Mouse (Mus musculus) stomach, embryonic 16.5 days (tissue): ENCODE data around the gene Srsf4. TPM values are rescaled to one million over a fixed set of nuclear protein-coding genes. Genes with fewer than 3 reads are reported as not detected.

ENCODE experiments used
- ATAC-seq: fragments of 200-750 bp; cut with Nextera tagmentation; 2 replicates; pipeline ENCODE4 v1.8.0; 2017; ENCODE audit warnings: moderate number of reproducible peaks, moderate TSS enrichment; ENCODE audit not compliant: insufficient read depth, low FRiP score
- H3K27ac ChIP-seq: fragments of 300-500 bp; sonication (generic); 2 replicates; pipeline ENCODE4 v1.5.1; 2014; ENCODE audit warnings: low read length
- H3K27me3 ChIP-seq: fragments of 300-500 bp; sonication (generic); 2 replicates; pipeline ENCODE4 v1.6.1; 2014; ENCODE audit warnings: low read length, control low read depth, mixed read lengths; ENCODE audit not compliant: control insufficient read depth, insufficient read depth
- H3K36me3 ChIP-seq: fragments of 300-500 bp; sonication (generic); 2 replicates; pipeline ENCODE4 v1.6.1; 2014; ENCODE audit warnings: low read length; ENCODE audit not compliant: control insufficient read depth, insufficient read depth
- H3K4me1 ChIP-seq: fragments of 300-500 bp; sonication (generic); 2 replicates; pipeline ENCODE4 v1.6.1; 2014; ENCODE audit warnings: low read length, control low read depth, mixed read lengths; ENCODE audit not compliant: control insufficient read depth, insufficient read depth
- H3K4me2 ChIP-seq: fragments of 300-500 bp; sonication (generic); 2 replicates; pipeline ENCODE4 v1.6.1; 2014; ENCODE audit warnings: low read depth, low read length, mixed read lengths
- H3K4me3 ChIP-seq: fragments of 300-500 bp; sonication (generic); replicated peaks from 2 replicates; pipeline ENCODE4 v1.5.1; 2014; ENCODE audit warnings: mild to moderate bottlenecking, low read length
- H3K9ac ChIP-seq: fragments of 300-500 bp; sonication (generic); 2 replicates; pipeline ENCODE4 v1.6.1; 2014; ENCODE audit warnings: low read length
- H3K9me3 ChIP-seq: fragments of 300-500 bp; sonication (generic); replicated peaks from 2 replicates; pipeline ENCODE4 v1.6.1; 2016; ENCODE audit warnings: low read length, control low read depth; ENCODE audit not compliant: control insufficient read depth
- WGBS: fragments of 180-500 bp; shearing (Covaris S2); extraction: QIAGEN DNeasy Blood & Tissue Kit; methylation state at CpG from one replicate; pipeline ENCODE4 v1.1.7; 2014; 5-methylcytosine and 5-hydroxymethylcytosine counted together
- polyA plus RNA-seq: library from polyadenylated mRNA; unstranded; fragments of >200 nt; fragmentation: Nextera tagmentation; extraction: Ambion mirVana; gene quantifications from 2 replicates; pipeline ENCODE4 v1.2.1, GENCODE M21; 2015

Gene Srsf4
- polyA plus RNA-seq, 1 experiment from 2014 or later, result 81.2 TPM

GRCm38 (mm10) chr4:131836351-131836881 lies 37.0 kb upstream of the Srsf4 start:
- peak; percentile 1; the same call in 1 of the 2 replicates for ATAC-seq
- peak overlapping the region; percentile 99 for H3K4me2 ChIP-seq

GRCm38 (mm10) chr4:131836891-131837491 lies 36.4 kb upstream of the Srsf4 start:
- peaks cover 5% of the 10 kb centered on the region; the same call in 1 of the 2 replicates for H3K27me3 ChIP-seq
- ATAC-seq, result peak; percentile 22
- H3K36me3 ChIP-seq, result no peaks in the 10 kb centered on the region
- H3K9ac ChIP-seq, result peak overlapping the region; percentile 84
- H3K27ac ChIP-seq, result no peak overlapping the region
- peak overlapping the region; percentile 74 for H3K4me3 ChIP-seq
- peak overlapping the region; percentile 99 for H3K4me2 ChIP-seq
- no peaks in the 10 kb centered on the region for H3K9me3 ChIP-seq
- peaks cover 12% of the 10 kb centered on the region for H3K4me1 ChIP-seq
- WGBS, result under 1% methylated on average over 76 of the region's 76 CpGs

More at GRCm38 (mm10) chr4:131836351-131836881, 37.0 kb upstream of the Srsf4 start:
- no peak overlapping the region for H3K27ac ChIP-seq
- WGBS, result 4% methylated on average over 38 of the region's 39 CpGs
- H3K4me1 ChIP-seq, result peaks cover 12% of the 10 kb centered on the region
- H3K9me3 ChIP-seq, result no peaks in the 10 kb centered on the region
- peaks cover 5% of the 10 kb centered on the region; the same call in 1 of the 2 replicates for H3K27me3 ChIP-seq
- peak overlapping the region; percentile 74 for H3K4me3 ChIP-seq
- H3K36me3 ChIP-seq, result no peaks in the 10 kb centered on the region
- H3K9ac ChIP-seq, result peak overlapping the region; percentile 84

GRCm38 (mm10) chr4:131837872-131838524 lies 35.4 kb upstream of the Srsf4 start, which contains the start of gene Ptpru:
Ptpru (minus strand) TSS chr4:131838288.
- Histone ChIP-seq H3K9me3 (no peaks in the 10 kb centered on the region), H3K27ac (no peak within 1 kb of the TSS), H3K4me3 (peak within 1 kb of the TSS; percentile 74), H3K4me2 (peak within 1 kb of the TSS; percentile 99), H3K36me3 (no peaks in the 10 kb centered on the region), H3K27me3 (peaks cover 5% of the 10 kb centered on the region; the same call in 1 of the 2 replicates), H3K9ac (peak within 1 kb of the TSS; percentile 84), H3K4me1 (peaks cover 12% of the 10 kb centered on the region)
- ATAC-seq, result peak; percentile 83
- under 1% methylated on average over 72 of the region's 72 CpGs for WGBS

GRCm38 (mm10) chr4:131843290-131843743 lies 30.1 kb upstream of the Srsf4 start, which contains the start of gene Mecr:
Mecr (plus strand) TSS chr4:131843470.
- Histone ChIP-seq H3K4me3 (peak within 1 kb of the TSS; percentile 95), H3K4me1 (peaks cover 14% of the 10 kb centered on the region), H3K27me3 (no peaks in the 10 kb centered on the region), H3K27ac (no peak within 1 kb of the TSS), H3K9ac (peak within 1 kb of the TSS; percentile 89), H3K9me3 (no peaks in the 10 kb centered on the region), H3K4me2 (peak within 1 kb of the TSS; percentile 86), H3K36me3 (no peaks in the 10 kb centered on the region)
- under 1% methylated on average over 37 of the region's 37 CpGs for WGBS
- ATAC-seq, result peak; percentile 89

GRCm38 (mm10) chr4:131845991-131846778 lies 27.2 kb upstream of the Srsf4 start:
- peaks cover 27% of the 10 kb centered on the region for H3K4me1 ChIP-seq
- 74% methylated on average over 8 of the region's 8 CpGs for WGBS
- no peak overlapping the region for H3K9ac ChIP-seq
- ATAC-seq, result no peak
- H3K4me2 ChIP-seq, result no peak overlapping the region
- 0 out of 2 replicates have a peak overlapping the region, but pooled peaks have one; percentile 35 for H3K27ac ChIP-seq
- H3K9me3 ChIP-seq, result no peaks in the 10 kb centered on the region
- H3K4me3 ChIP-seq, result no peak overlapping the region
- no peaks in the 10 kb centered on the region for H3K36me3 ChIP-seq
- H3K27me3 ChIP-seq, result no peaks in the 10 kb centered on the region

- Histone ChIP-seq H3K4me1 (peaks cover 30% of the 10 kb centered on the region), H3K9me3 (no peaks in the 10 kb centered on the region), H3K36me3 (no peaks in the 10 kb centered on the region), H3K27ac (no peak overlapping the region), H3K27me3 (no peaks in the 10 kb centered on the region), H3K9ac (no peak overlapping the region), H3K4me2 (no peak overlapping the region), H3K4me3 (no peak overlapping the region)
- no peak for ATAC-seq
- WGBS, result 50% methylated on average over 6 of the region's 6 CpGs
These were observed 25.3 kb upstream of the Srsf4 start for GRCm38 (mm10) chr4:131848082-131848481.

GRCm38 (mm10) chr4:131849986-131850638 lies 23.3 kb upstream of the Srsf4 start:
- H3K4me1 ChIP-seq, result peaks cover 20% of the 10 kb centered on the region
- no peak overlapping the region for H3K4me3 ChIP-seq
- peak; percentile 72; the same call in 1 of the 2 replicates for ATAC-seq
- 22% methylated on average over 5 of the region's 5 CpGs for WGBS
- H3K9ac ChIP-seq, result 0 out of 2 replicates have a peak overlapping the region, but pooled peaks have one; percentile 8
- H3K27ac ChIP-seq, result peak overlapping the region; percentile 82
- H3K9me3 ChIP-seq, result no peaks in the 10 kb centered on the region
- no peaks in the 10 kb centered on the region for H3K27me3 ChIP-seq
- no peaks in the 10 kb centered on the region for H3K36me3 ChIP-seq
- H3K4me2 ChIP-seq, result peak overlapping the region; percentile 21; the same call in 1 of the 2 replicates

- H3K27me3 ChIP-seq, result no peaks in the 10 kb centered on the region
- no peak overlapping the region for H3K9ac ChIP-seq
- no peak overlapping the region for H3K4me3 ChIP-seq
- H3K4me1 ChIP-seq, result peaks cover 14% of the 10 kb centered on the region
- ATAC-seq, result no peak
- H3K27ac ChIP-seq, result no peak overlapping the region
- WGBS, result 72% methylated on average over 5 of the region's 5 CpGs
- no peaks in the 10 kb centered on the region for H3K36me3 ChIP-seq
- H3K4me2 ChIP-seq, result no peak overlapping the region
- no peaks in the 10 kb centered on the region for H3K9me3 ChIP-seq
These were observed 18.5 kb upstream of the Srsf4 start for GRCm38 (mm10) chr4:131854950-131855349.
